Mouse (Mus musculus): Measurements from ENCODE around the gene Fbf1. TPM values are rescaled to one million over a fixed set of nuclear protein-coding genes. Genes with fewer than 3 reads are reported as not detected.
A peak's percentile ranks its signal among the peaks of the same experiment; 100 is the strongest.

Fbf1 gene
- total RNA-seq, 1 experiment, result 32.1 TPM

DNA sequence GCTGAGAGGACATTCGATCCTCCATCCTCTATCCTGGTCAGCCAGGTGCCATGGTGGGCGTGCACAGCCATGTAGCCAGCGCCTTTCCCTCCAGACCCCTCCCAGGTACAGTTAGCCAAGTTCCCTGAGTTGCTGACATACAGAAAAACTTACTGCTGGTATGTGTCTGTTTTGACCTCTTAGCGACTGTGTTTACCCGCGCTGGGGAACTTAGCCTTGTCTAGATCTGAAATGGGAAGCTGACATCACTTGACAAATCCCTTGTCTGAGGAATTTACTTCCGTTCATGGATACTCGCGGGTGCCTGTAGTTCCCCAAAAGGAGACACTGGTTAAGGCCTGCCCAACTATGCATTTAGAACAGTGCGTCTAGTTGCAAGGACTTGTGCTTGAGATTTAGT, 57.4 kb downstream of the Fbf1 start:
- TF ChIP-seq MAFK (IDR thresholded peaks at IDR 0.05; ENCODE audit: insufficient read depth, low read depth, low read length) (no peak), HCFC1 (IDR thresholded peaks at IDR 0.05; ENCODE audit: borderline replicate concordance, insufficient read depth, low read length) (no peak), ZNF384 (IDR thresholded peaks at IDR 0.05; ENCODE audit: low read depth, low read length) (no peak), CHD2 (IDR thresholded peaks at IDR 0.05; ENCODE audit: low read depth, low read length) (no peak), ZC3H11A (IDR thresholded peaks at IDR 0.05; ENCODE audit: borderline replicate concordance, low read depth, low read length) (no peak)
- Histone ChIP-seq H3K4me3 (ENCODE audit: insufficient read depth in 1 of 2, low read depth in 1 of 2, low read length in 2 of 2, poor library complexity in 1 of 2, severe bottlenecking in 1 of 2) (peak overlapping the region; percentile 45 to 46; a peak in 3 of 4 replicates), H3K27ac (ENCODE audit: insufficient read depth, low read depth, low read length, poor library complexity, severe bottlenecking) (no peak overlapping the region), H3K36me3 (ENCODE audit: control insufficient read depth, insufficient read depth, low read length, poor library complexity, severe bottlenecking) (no peaks in the 10 kb centered on the region), H3K9ac (ENCODE audit: insufficient read depth, low read depth, low read length, poor library complexity, severe bottlenecking) (no peak overlapping the region), H3K4me1 (ENCODE audit: control insufficient read depth in 2 of 2, insufficient read depth in 2 of 2, low read length in 2 of 2, poor library complexity in 1 of 2) (peaks cover 4 to 29% of the 10 kb centered on the region in 2 experiments; a peak in 3 of 4 replicates), H3K9me3 (ENCODE audit: control insufficient read depth, insufficient read depth, low read depth, low read length) (no peaks in the 10 kb centered on the region)
- in situ Hi-C loops (cut with MboI; ENCODE audit: low sequenced_read_pairs in 2 of 2, unreplicated experiment in 2 of 2), result no loop called here
- no peak for DNase-seq (ENCODE audit: low read depth, low spot score)

DNA sequence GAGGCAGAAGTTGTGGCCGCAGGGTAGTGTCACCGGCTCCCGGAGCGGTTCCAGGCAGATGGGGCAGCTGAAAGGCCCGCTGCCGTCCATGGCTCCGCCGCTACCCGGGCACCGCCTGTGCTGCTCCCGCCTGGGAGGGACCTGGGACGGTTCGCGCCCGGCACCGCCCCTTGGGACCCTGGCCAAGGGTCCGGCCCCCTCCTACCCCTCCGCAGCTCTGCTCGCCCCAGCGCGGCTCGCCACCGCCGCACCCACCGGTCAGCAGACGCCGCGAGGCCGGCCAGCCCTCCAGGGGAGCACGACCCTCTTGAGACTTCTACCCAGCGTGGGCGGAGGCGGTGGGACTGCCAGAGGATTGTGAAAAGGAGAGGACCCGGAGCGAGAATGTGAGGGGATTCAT, 57.8 kb downstream of the Fbf1 start:
- no peak for DNase-seq (ENCODE audit: low read depth, low spot score)
- no peaks in the 10 kb centered on the region for H3K9me3 ChIP-seq (ENCODE audit: control insufficient read depth, insufficient read depth, low read depth, low read length)
- H3K36me3 ChIP-seq (ENCODE audit: control insufficient read depth, insufficient read depth, low read length, poor library complexity, severe bottlenecking), result no peaks in the 10 kb centered on the region
- in situ Hi-C loops (cut with MboI; ENCODE audit: low sequenced_read_pairs in 2 of 2, unreplicated experiment in 2 of 2), result no loop called here
- H3K9ac ChIP-seq (ENCODE audit: insufficient read depth, low read depth, low read length, poor library complexity, severe bottlenecking), result peak overlapping the region; percentile 28; the same call in 1 of the 2 replicates
- TF ChIP-seq ZNF384 (IDR thresholded peaks at IDR 0.05; ENCODE audit: low read depth, low read length) (no peak), MAFK (IDR thresholded peaks at IDR 0.05; ENCODE audit: insufficient read depth, low read depth, low read length) (no peak), CHD2 (IDR thresholded peaks at IDR 0.05; ENCODE audit: low read depth, low read length) (no peak), HCFC1 (IDR thresholded peaks at IDR 0.05; ENCODE audit: borderline replicate concordance, insufficient read depth, low read length) (no peak), ZC3H11A (IDR thresholded peaks at IDR 0.05; ENCODE audit: borderline replicate concordance, low read depth, low read length) (no peak)
- no peak overlapping the region for H3K27ac ChIP-seq (ENCODE audit: insufficient read depth, low read depth, low read length, poor library complexity, severe bottlenecking)
- peaks cover 4 to 29% of the 10 kb centered on the region in 2 experiments; a peak in 3 of 4 replicates for H3K4me1 ChIP-seq (ENCODE audit: control insufficient read depth in 2 of 2, insufficient read depth in 2 of 2, low read length in 2 of 2, poor library complexity in 1 of 2)
- peak overlapping the region; percentile 45 to 46 for H3K4me3 ChIP-seq (ENCODE audit: insufficient read depth in 1 of 2, low read depth in 1 of 2, low read length in 2 of 2, poor library complexity in 1 of 2, severe bottlenecking in 1 of 2)

DNA sequence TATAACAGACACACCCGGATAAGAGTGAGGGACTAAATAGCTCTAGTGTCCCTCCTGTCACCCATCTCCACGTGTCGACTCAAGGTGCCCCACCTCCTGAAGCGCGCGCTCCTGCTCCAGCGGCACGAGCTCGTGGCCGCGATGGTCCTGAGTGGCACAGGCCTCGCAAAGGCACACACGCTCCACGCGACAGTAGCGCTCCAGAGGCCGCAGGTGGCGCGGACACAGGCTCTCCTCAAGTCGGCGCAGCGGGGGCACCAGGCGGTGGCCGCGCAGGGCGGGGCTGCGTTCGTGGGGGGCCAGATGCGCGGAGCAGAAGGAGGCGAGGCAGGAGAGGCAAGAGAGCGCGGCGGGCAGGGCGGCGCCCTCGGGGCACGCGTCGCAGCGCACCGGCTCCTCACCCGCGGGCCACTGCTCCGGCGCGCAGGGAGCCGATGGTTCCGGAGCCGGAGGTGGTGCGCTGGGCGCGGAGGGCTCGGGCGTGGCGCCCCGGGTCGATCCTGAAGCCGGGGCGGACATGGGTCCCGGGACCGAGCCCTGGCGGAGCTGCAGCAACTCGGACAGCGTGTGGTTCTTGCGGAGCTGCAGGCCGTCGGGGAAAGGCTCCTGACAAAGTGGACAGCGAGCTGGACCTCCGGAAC, 58.4 kb downstream of the Fbf1 start:
- Histone ChIP-seq H3K9me3 (ENCODE audit: control insufficient read depth, insufficient read depth, low read depth, low read length) (no peaks in the 10 kb centered on the region), H3K4me1 (ENCODE audit: control insufficient read depth in 2 of 2, insufficient read depth in 2 of 2, low read length in 2 of 2, poor library complexity in 1 of 2) (peaks cover 7 to 30% of the 10 kb centered on the region in 2 experiments), H3K4me3 (ENCODE audit: insufficient read depth in 1 of 2, low read depth in 1 of 2, low read length in 2 of 2, poor library complexity in 1 of 2, severe bottlenecking in 1 of 2) (peak overlapping the region; percentile 45 to 46), H3K9ac (ENCODE audit: insufficient read depth, low read depth, low read length, poor library complexity, severe bottlenecking) (peak overlapping the region; percentile 28), H3K27ac (ENCODE audit: insufficient read depth, low read depth, low read length, poor library complexity, severe bottlenecking) (no peak overlapping the region), H3K36me3 (ENCODE audit: control insufficient read depth, insufficient read depth, low read length, poor library complexity, severe bottlenecking) (no peaks in the 10 kb centered on the region)
- TF ChIP-seq ZNF384 (IDR thresholded peaks at IDR 0.05; ENCODE audit: low read depth, low read length), result no peak
- TF ChIP-seq CHD2 (IDR thresholded peaks at IDR 0.05; ENCODE audit: low read depth, low read length), result no peak
- no peak for TF ChIP-seq HCFC1 (IDR thresholded peaks at IDR 0.05; ENCODE audit: borderline replicate concordance, insufficient read depth, low read length)
- in situ Hi-C loops (cut with MboI; ENCODE audit: low sequenced_read_pairs in 2 of 2, unreplicated experiment in 2 of 2), result no loop called here
- DNase-seq (ENCODE audit: low read depth, low spot score), result no peak

DNA sequence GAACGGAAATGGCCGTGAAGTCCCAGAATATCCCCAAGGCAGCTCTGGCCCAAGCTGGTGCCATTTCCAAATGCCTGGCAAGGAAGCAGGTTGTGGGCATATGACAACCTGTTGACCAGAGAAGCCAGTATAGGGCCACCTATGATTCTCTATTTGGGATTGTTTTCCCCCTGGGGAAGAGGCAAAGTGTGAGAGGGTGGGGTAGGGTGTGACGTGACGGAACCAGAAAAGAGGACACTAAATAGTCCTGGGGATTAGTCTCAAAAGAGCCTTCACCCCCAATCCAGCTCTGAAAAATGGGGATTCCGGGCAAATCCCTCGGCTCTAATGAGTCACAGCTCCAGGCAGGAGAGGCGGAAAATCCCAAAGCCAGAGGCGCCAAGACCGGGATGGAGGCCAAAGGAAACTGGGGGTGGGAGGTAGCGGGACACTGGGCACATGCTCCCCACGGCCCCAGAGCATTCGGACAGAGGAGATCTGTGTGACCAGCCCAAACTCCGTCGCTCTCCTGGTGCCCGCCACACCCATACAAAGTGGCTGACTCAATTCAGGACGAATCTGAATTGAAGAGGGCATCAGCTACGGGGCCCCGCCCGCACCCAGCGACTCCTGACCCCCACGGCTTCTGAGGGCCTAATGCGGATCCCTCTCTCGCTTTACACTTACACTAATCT, 59.4 kb downstream of the Fbf1 start:
- no peak for DNase-seq (ENCODE audit: low read depth, low spot score)
- peak overlapping the region; percentile 39 to 67; a peak in 3 of 4 replicates for H3K4me3 ChIP-seq (ENCODE audit: insufficient read depth in 1 of 2, low read depth in 1 of 2, low read length in 2 of 2, poor library complexity in 1 of 2, severe bottlenecking in 1 of 2)
- H3K36me3 ChIP-seq (ENCODE audit: control insufficient read depth, insufficient read depth, low read length, poor library complexity, severe bottlenecking), result no peaks in the 10 kb centered on the region
- H3K9me3 ChIP-seq (ENCODE audit: control insufficient read depth, insufficient read depth, low read depth, low read length), result no peaks in the 10 kb centered on the region
- no peak for TF ChIP-seq ZNF384 (IDR thresholded peaks at IDR 0.05; ENCODE audit: low read depth, low read length)
- no peak for TF ChIP-seq ZC3H11A (IDR thresholded peaks at IDR 0.05; ENCODE audit: borderline replicate concordance, low read depth, low read length)
- no peak for TF ChIP-seq CHD2 (IDR thresholded peaks at IDR 0.05; ENCODE audit: low read depth, low read length)
- TF ChIP-seq HCFC1 (IDR thresholded peaks at IDR 0.05; ENCODE audit: borderline replicate concordance, insufficient read depth, low read length), result no peak
- TF ChIP-seq MAFK (IDR thresholded peaks at IDR 0.05; ENCODE audit: insufficient read depth, low read depth, low read length), result no peak
- peaks cover 10 to 38% of the 10 kb centered on the region in 2 experiments for H3K4me1 ChIP-seq (ENCODE audit: control insufficient read depth in 2 of 2, insufficient read depth in 2 of 2, low read length in 2 of 2, poor library complexity in 1 of 2)
- in situ Hi-C loops (cut with MboI; ENCODE audit: low sequenced_read_pairs in 2 of 2, unreplicated experiment in 2 of 2), result no loop called here
- 0 out of 2 replicates have a peak overlapping the region, but pooled peaks have one; percentile 5 for H3K9ac ChIP-seq (ENCODE audit: insufficient read depth, low read depth, low read length, poor library complexity, severe bottlenecking)
- no peak overlapping the region for H3K27ac ChIP-seq (ENCODE audit: insufficient read depth, low read depth, low read length, poor library complexity, severe bottlenecking)

Measured in ES-E14 (cell line).